Mouse (Mus musculus): ENCODE measurements at regions not wholly inside any gene's neighbourhood (a gene's known extent, or its start where the extent isn't known, plus 50 kb on each side); places are given as distances from the start of the nearest gene placed in this dataset.

DNA sequence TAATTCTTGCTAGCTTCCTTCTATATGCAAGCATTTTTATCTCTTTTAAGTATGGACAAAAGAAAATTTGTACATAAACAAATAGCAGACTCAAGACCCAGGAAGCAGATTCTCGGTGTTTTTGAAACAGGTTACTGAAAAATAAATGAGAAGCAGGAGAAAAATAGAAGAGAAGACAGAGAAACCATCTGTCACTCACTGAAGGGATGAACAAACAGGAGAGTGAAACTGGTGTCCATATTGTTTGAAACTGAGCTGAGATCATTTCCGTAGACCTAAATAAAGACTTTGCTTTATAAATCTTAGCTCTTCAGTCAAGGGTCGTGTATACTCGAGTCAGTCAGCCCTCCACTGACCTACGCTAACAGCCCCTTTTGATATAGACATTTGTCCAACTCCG lies 251.4 kb downstream of the Ptprc start:
- Histone ChIP-seq H3K9ac (ENCODE audit: control insufficient read depth, low read depth, low read length, poor library complexity, severe bottlenecking) (no peak overlapping the region), H3K79me2 (ENCODE audit: control insufficient read depth, insufficient read depth, low read length, poor library complexity) (no peaks in the 10 kb centered on the region), H3K4me1 (ENCODE audit: control insufficient read depth in 1 of 2, insufficient read depth in 2 of 2, low read length in 2 of 2) (no peaks in the 10 kb centered on the region), H3K27me3 (ENCODE audit: control insufficient read depth in 1 of 2, insufficient read depth in 2 of 2, low read length in 2 of 2) (no peaks in the 10 kb centered on the region), H3K36me3 (ENCODE audit: control insufficient read depth in 1 of 2, insufficient read depth in 2 of 2, low read length in 2 of 2) (no peaks in the 10 kb centered on the region), H3K4me3 (ENCODE audit: control insufficient read depth in 1 of 2, insufficient read depth in 1 of 2, low read depth in 2 of 2, low read length in 2 of 2) (no peak overlapping the region), H3K27ac (ENCODE audit: control insufficient read depth, low read depth, low read length) (no peak overlapping the region), H3K9me3 (replicated peaks; ENCODE audit: insufficient read depth, low read length) (no peaks in the 10 kb centered on the region)
- DNase-seq (ENCODE audit: low read depth, low spot score): no peak
- TF ChIP-seq MXI1 (IDR thresholded peaks at IDR 0.05; ENCODE audit: low read depth, low read length) (no peak), MAFK (IDR thresholded peaks at IDR 0.05; ENCODE audit: borderline replicate concordance, low read depth, low read length) (no peak), GABPA (IDR thresholded peaks at IDR 0.05; ENCODE audit: low read depth, low read length) (no peak), KAT2A (conservative IDR thresholded peaks at IDR 0.05; ENCODE audit: low read depth, low read length) (no peak), ZC3H11A (IDR thresholded peaks at IDR 0.05; ENCODE audit: low read depth, low read length) (no peak), SIN3A (IDR thresholded peaks at IDR 0.05; ENCODE audit: low read length) (no peak), NRF1 (IDR thresholded peaks at IDR 0.05; ENCODE audit: insufficient read depth, low read depth, low read length, poor library complexity, severe bottlenecking) (no peak), JUND (IDR thresholded peaks at IDR 0.05; ENCODE audit: low read depth, low read length) (no peak), BHLHE40 (IDR thresholded peaks at IDR 0.05; ENCODE audit: borderline replicate concordance, low read depth, low read length) (no peak), RAD21 (IDR thresholded peaks at IDR 0.05; ENCODE audit: low read depth, low read length) (no peak), POLR2A (IDR thresholded peaks at IDR 0.05; ENCODE audit: control insufficient read depth in 1 of 2, insufficient read depth in 1 of 2, low read depth in 1 of 2, low read length in 2 of 2, poor library complexity in 1 of 2) (no peak), POLR2AphosphoS2 (IDR thresholded peaks at IDR 0.05; ENCODE audit: low read length) (no peak), TCF12 (IDR thresholded peaks at IDR 0.05; ENCODE audit: low read depth, low read length) (no peak), NELFE (IDR thresholded peaks at IDR 0.05; ENCODE audit: low read depth, low read length) (no peak), USF2 (IDR thresholded peaks at IDR 0.05; ENCODE audit: borderline replicate concordance in 1 of 2, insufficient read depth in 1 of 2, low read depth in 1 of 2, low read length in 2 of 2) (no peak), CHD2 (IDR thresholded peaks at IDR 0.05; ENCODE audit: low read length) (no peak), CTCF (IDR thresholded peaks at IDR 0.05 in 2 of 3, conservative IDR thresholded peaks at IDR 0.05 in 1 of 3; ENCODE audit: control insufficient read depth in 1 of 3, insufficient read depth in 1 of 3, low read depth in 2 of 3, low read length in 3 of 3, poor library complexity in 1 of 3, severe bottlenecking in 1 of 3) (no peak), ZMIZ1 (IDR thresholded peaks at IDR 0.05; ENCODE audit: low read depth, low read length) (no peak), TAL1 (IDR thresholded peaks at IDR 0.05; ENCODE audit: low read length) (no peak)

DNA sequence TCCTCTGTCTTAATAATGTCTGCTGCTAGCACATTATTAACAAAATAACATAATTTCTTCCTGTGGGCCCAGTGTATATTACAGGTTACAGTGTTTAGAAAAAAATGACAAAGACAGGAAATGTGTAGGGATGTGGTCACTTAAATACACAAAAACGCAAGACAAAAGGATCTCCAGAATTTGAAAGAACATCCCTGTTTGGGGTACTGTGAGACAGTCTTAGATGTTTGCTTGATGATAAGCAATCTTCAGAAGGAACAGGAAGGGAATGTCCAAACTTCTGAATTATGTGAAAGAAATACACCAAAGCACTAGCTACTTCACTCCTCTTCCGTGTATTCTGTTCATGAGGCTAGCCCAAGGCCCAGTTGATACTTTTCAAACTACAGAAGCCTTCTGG lies 251.8 kb downstream of the Ptprc start:
- H3K36me3 ChIP-seq (ENCODE audit: control insufficient read depth in 1 of 2, insufficient read depth in 2 of 2, low read length in 2 of 2): no peaks in the 10 kb centered on the region
- no peaks in the 10 kb centered on the region for H3K9me3 ChIP-seq (replicated peaks; ENCODE audit: insufficient read depth, low read length)
- H3K4me1 ChIP-seq (ENCODE audit: control insufficient read depth in 1 of 2, insufficient read depth in 2 of 2, low read length in 2 of 2): no peaks in the 10 kb centered on the region
- H3K79me2 ChIP-seq (ENCODE audit: control insufficient read depth, insufficient read depth, low read length, poor library complexity): no peaks in the 10 kb centered on the region
- no peak overlapping the region for H3K27ac ChIP-seq (ENCODE audit: control insufficient read depth, low read depth, low read length)
- no peak for DNase-seq (ENCODE audit: low read depth, low spot score)
- TF ChIP-seq MYC (IDR thresholded peaks at IDR 0.05; ENCODE audit: low read depth, low read length) (no peak), ZKSCAN1 (IDR thresholded peaks at IDR 0.05; ENCODE audit: low read depth, low read length) (no peak), RAD21 (IDR thresholded peaks at IDR 0.05; ENCODE audit: low read depth, low read length) (no peak), NRF1 (IDR thresholded peaks at IDR 0.05; ENCODE audit: insufficient read depth, low read depth, low read length, poor library complexity, severe bottlenecking) (no peak), MEF2A (IDR thresholded peaks at IDR 0.05; ENCODE audit: extremely low read depth, insufficient replicate concordance, low read depth, low read length, poor library complexity, severe bottlenecking) (no peak), ETS1 (IDR thresholded peaks at IDR 0.05; ENCODE audit: low read depth, low read length) (no peak), GATA1 (IDR thresholded peaks at IDR 0.05; ENCODE audit: low read depth, low read length) (no peak)
- no peaks in the 10 kb centered on the region for H3K27me3 ChIP-seq (ENCODE audit: control insufficient read depth in 1 of 2, insufficient read depth in 2 of 2, low read length in 2 of 2)
- H3K4me3 ChIP-seq (ENCODE audit: control insufficient read depth in 1 of 2, insufficient read depth in 1 of 2, low read depth in 2 of 2, low read length in 2 of 2): no peak overlapping the region
- no peak overlapping the region for H3K9ac ChIP-seq (ENCODE audit: control insufficient read depth, low read depth, low read length, poor library complexity, severe bottlenecking)

All from MEL (cell line).